Mouse (Mus musculus) lung, adult 2 months (tissue): ENCODE measurements around the gene Wdr72.

Source experiments
- CTCF ChIP-seq: fragments of 200-500 bp; IDR thresholded peaks from 2 replicates; pipeline ENCODE4 v1.5.1; 2011; ENCODE audit warnings: mild to moderate bottlenecking, low read length, control low read depth; ENCODE audit not compliant: insufficient read depth
- POLR2A ChIP-seq: fragments of 200-500 bp; IDR thresholded peaks from 2 replicates; pipeline ENCODE4 v1.6.1; 2011; ENCODE audit warnings: low read depth, mild to moderate bottlenecking, control low read depth, low read length, borderline replicate concordance; ENCODE audit errors: extremely low read depth

DNA sequence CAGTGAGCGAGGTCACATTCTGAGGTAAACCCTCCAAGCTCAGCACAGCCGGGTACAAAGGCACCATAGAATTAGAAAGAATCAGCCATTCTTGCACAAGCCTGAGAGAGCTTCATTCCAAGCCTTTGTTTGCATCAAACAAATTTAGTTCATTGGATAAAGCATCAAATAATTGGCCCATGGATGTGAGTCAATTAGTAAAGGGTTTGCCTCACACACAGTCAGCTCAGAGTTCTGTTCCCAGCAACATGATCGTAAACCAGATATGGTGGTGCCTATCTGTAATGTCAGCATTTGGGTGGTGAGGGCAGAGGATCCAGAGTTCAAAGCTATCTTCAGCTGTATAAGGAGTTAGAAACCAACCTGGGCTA is 214.8 kb downstream of the Wdr72 start:
- TF ChIP-seq CTCF (no peak), POLR2A (no peak)
